Mouse (Mus musculus) thymus, postnatal 10 days (tissue): ENCODE measurements at regions not wholly inside any gene's neighbourhood (a gene's known extent, or its start where the extent isn't known, plus 50 kb on each side); places are given as distances from the start of the nearest gene placed in this dataset.
A peak's percentile ranks its signal among the peaks of the same experiment; 100 is the strongest.

Experiments
- DNase-seq, 2 experiments: peaks; one replicate each; pipeline ENCODE4 v3.0.0; 2021; ENCODE audit warnings: low spot score in 2 of 2

DNA sequence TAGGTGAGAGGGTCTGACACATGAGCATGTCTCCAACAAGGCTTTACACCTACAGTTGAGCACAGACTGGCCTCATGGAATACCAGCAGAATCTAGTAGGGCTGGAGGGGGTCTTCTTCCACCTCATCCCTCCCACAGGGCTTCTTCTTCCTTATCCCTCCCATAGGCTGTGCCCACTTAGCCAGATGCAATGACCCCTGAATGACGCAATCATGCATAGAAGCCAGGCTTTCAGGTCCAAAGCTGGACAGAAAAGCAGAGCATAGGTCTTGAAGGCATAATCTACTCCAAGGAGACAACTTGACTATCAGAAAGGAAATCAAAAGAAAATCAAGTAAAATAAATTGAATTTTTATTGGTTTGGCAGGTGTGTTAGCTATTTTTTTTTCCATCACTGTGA, 198.5 kb upstream of the Irx3 start:
- DNase-seq = no peak

DNA sequence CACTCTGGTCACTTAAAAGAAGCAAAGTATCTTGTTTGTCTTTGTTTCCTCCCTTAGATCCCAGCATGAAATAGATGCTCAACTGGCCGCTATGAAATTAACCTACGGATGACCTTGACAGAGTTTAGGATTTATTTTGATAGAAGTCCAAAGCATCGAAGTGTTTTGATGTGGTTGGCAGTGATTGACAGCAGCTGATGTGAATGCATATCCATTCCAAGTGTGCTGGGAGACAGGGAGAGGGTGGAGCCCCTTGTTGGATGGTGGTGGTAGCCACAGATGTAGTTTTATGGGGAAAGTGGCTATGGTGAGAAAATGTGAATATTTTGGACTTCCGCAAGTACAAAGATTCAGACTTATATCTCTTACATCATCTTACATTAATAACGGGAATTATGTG, 197.8 kb upstream of the Irx3 start:
- no peak for DNase-seq

DNA sequence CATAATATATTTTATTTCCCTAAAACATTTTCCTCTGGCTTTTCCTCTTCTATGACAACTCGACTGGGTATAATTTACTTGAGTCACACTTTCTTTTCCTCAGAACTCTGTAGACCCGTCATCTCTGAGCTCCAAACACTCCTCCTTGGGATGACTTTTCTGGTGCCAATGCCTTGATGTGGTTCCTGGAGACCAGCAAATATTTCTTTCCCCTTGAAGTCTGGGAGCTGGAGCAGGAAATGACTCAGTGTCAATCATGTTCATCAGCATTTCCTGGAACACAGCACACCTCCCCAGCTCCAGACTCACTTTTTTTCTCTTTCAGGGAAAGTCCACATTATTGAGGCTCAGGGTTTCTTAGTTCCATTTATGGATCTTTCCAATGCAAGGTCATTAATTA, 197.3 kb upstream of the Irx3 start:
- DNase-seq = no peak

DNA sequence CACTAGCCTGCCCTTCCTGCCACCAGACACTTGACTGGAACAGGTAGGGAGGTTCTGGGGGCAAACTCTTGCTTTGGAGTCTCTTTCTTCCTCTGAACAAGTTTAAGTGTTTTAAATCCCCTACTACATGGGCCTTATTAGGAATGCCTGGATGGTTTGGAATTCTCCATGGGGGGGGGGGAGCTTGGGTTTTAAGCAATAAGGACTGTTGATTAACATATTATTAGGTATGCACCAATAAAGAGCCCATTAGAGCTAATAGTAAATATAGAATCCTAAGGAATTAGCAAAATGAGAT, 196.0 kb upstream of the Irx3 start:
- no peak for DNase-seq

DNA sequence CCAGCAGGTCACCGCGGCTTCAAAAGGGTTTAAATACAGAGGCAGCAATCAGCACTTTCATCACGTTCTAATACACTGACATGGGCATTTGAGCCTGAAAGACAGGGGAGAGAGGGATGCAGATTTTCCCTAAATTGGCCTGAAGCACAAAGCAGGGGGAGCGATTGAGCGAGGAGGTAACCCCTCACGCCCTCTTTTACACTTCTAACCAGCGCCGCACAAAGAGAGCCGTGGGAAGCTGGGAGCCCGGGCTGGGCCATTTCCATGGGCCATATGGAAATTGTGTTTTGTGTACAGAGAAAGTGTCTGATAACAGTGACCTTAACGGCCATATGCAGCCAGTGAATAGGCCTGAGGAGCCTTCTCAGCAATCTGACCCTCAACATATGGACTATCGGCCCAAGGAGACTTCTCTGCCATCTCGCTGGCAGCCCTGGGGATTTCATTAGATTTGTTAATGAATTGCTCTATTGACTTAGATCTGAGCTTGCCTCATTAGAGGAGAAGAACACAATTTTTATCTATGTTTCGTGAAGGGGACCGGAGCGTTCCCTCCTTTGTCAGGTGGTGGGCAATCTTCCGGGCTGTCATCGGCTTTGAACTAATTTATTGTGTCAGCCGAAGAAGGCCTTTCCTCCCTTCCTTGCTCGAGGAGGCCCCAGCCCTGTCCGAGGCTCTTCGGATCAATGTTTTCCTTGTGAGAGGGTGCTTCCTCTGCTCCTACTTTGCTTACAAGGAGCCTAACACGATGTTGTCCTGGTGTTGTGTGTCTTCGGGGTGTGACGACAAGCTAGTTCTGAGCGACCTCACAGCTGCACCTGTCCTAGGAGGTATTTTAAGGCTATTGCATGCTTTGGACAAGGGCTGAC, 195.4 kb upstream of the Irx3 start:
- no peak for DNase-seq

DNA sequence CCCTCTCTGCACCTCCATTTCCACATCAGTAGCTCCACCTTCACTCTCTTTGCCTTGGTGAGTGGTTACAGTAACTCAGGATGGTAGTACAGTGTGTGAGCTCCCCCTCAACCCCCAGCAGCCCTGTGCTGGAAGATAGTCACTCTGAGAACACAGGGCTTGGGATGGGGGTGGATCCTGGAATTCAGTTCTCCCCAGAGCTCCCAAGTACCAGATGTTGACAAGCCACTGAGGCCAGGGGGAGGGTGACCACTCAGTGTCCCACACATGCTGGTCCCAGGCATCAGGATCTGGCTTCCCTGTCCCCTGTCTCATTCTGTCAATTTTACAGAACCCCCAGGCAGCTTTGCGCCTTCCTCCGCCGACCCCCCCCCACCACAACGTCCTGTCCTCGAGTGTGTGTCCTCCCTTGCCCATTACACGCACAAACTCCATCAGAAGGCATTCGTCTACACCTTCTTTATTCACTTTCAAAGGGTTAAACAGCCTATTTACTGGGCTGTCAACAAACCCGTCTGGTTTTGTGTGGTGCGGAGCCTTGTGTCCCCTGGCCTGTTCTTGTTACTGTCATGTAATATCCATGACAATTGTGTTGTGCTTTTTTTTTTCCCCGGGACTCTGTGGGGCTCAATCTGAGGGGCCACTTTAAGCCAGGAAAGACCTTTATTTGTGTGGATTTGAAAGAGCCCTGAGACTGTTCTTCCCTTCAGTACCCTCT, 194.6 kb upstream of the Irx3 start:
- DNase-seq = no peak

DNA sequence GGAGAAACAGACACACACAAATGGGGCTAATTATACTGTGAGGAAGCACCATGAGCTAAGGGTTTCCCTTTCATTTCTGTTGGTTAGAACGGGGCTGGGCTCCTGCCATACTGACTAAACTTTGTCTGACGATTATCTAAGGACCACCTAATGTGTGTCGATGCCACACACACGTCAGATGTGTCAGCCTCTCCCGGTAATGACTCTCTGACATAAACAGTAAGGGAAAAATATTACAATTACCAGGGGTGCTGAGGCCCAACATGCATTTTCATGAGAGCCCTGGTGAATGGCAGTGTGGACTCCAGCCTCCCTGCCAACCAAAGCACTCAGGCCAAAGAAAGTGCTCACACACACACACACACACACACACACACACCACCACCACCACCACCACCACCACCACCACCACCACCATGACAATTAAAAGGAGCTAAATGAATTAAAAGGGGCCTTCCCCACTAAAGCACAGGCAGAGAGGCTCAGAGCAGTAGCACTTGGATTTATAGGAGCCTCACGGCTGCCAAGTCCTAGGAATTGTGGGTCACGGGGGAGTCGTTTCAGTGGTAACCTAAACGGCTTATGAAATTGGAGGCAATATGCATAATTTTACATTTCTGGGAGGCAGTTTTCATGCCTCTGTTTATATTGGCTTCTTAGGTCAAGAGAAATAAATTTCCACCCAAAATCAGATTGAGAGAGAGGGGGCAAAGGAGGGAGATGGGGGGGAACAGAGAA, 193.7 kb upstream of the Irx3 start:
- DNase-seq = no peak

DNA sequence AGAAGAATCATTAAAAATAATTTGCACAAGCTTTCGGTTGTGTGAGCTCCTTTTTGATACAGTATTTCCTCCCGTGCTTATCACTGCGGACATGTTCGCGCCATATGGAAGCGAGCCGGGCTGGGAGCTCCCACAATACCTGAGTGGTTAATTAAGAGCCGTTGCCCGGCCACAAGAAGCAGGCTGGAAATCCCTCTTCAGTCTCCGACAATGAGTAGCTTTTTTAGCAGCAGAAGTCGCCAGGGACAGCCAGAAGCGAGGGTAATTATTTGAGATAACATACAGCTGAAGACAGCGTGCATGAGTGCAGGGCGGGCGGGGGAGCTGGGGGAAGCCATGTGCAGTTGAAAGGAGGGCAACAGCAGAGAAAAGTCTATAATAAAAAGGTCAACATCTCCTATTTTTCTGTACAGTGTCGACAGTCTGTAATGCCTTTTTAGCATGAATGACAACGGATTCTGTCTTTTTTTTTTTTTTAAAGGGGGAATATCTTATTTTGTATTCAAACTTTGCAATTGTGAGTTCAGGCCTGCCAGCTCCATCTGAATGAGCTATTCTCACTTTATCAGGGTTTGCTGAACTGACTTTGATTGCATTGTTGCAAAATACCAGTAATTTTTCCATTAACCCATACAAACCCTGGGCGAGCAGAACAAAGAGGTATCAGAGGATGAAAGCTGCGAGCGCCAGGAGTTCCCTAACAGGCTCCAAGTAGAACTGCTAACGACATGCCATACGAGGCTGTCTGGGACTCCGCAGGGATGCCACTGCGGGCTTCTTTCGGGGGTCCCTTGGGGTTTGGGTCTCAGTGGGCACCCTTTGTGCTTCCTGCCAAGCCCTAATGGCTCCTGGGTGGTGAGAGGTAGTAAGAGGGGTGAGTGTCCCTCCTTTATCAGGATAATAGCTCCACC, 189.9 kb upstream of the Irx3 start:
- no peak for DNase-seq

DNA sequence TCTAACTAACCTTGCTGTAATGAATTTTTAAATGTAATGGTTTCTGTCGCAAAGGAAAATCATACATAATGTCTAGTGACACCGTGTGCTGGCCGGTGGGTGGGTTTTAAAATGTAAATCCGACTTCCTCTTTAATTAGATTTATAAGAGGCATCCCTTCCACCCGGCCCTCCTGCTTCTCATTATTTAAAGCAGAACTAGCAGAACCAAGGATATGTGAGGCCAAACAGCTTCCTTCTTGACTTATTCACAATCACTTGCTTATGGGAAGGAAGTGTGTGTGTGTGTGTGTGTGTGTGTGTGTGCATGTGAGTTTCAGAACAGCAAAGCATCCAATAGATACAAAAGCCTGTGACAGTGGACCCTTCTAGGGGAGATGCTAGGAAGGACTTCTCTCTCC, 189.1 kb upstream of the Irx3 start:
- DNase-seq = no peak

DNA sequence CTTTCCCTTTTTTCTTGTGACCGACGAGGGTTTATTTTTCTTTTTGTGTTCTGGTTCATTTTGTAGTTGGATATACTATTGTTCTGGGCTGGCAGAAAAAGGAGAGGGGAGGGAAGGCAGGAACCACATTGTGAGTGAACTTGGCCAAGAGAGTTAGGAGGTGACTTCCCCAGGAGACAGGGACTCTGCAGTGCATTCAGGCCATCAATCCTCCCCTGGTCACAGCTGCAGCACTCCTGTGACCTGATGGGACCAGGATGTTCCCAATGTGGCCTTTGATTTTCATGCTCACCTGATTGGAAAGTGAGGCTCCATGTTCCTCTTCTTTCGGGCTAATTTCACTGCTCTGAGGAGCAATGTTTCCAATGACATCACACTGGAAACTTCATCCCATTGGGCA, 188.2 kb upstream of the Irx3 start:
- no peak for DNase-seq

DNA sequence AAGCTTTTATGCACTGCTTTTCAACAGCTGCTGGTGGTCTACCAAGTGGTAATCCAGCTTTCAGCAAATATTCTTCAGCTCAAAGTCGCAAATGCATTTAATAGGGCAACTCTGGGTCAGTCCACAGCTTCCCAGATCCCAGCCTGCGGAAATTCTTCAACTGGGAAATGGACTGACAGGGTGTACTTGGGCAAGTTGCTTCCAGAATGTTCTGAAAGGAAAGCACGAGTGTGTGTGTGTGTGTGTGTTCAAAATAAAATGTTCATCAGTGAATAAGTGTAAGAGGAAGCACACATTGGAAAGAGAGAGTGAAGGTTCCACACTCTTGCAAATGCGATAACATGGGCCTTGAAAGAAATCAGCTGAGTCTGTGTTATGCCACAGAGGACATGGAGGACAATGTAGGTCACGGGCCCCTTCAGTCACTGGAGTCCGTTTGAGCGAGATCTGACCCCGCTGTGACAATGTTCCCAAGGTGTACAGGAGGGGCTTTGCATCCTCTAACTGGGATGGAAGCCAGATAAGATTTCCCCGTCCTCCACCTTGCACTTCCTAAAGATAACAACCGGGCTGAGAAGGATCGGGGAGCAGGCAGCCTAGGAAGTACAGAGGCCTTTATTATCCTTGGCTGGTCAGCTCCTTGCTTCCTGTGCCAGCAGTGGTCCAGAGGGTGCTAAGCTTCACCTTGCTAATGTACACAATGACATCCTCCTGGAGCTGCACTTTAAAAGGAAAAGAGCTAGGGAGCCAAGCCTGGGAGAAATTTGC, 187.2 kb upstream of the Irx3 start:
- DNase-seq = no peak

DNA sequence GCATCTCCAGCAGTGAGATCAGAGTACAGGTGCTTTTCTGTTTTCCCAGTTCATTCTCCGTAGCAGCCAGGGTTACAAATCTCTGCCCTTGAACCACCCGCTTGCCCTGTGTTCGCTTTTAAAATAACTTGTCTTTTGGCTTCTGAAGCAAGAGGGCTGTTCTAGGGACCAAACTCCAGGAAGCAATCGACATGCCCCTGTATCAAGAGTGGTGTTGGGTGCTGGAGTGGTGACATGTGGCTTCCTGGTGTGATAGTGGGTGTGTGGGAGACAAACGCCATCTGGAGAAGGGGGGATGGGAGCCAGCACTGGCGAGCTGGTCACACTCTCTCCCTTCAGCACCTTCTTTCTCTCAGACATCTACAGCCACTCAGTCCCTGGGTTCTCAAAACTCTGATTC, 186.0 kb upstream of the Irx3 start:
- DNase-seq = no peak

DNA sequence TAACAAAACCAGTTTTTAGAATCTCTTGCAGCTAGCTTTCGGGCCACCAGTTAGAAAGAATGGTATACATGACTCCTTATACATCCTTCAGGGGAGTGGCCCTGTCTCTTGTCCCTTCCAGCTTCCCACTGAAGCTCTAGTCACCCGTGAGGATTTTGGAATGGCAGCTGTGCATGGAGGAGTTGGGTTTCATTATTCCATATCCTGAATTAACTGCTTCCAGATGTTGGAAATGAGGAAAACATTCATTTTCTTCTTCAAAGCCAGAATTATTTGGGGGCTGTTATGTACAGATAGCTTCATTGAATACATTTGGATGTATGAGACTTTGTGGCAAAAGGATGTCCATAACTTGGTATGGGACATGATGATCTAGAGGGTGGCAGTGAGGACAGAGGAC, 181.3 kb upstream of the Irx3 start:
- DNase-seq = no peak

DNA sequence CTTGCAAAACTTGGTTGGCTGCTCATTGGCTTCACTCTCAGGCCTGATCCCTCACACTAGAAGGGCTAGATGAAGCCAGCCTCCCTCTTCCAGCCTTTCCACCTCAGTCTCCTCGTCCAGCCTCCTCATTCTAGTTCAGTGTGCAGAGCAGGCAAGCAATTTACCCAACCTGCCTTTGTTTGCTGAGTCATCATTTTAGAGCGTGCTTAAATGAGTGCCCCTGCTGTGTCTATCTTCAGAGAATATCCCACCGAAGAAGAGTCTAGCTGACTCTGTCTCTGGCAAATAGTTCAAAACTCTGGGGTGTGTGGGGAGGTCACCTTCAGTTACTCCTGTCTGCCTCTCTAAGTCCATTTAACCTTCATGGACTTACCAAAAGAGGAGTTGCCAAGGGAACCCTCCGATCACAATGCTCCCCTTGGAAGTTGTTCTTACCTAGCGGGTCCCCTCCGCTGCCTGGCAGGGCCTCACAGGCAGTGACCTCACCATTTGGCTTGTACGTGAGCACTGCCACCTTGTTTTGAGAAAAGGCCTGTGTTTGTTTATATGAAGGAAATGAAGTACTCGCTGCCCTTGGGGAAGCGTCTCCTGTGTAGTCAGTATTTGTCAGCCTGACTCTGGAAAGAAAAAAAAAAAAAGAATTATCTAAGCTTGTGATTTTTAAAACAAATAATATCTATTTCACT, 175.2 kb upstream of the Irx3 start:
- no peak for DNase-seq

DNA sequence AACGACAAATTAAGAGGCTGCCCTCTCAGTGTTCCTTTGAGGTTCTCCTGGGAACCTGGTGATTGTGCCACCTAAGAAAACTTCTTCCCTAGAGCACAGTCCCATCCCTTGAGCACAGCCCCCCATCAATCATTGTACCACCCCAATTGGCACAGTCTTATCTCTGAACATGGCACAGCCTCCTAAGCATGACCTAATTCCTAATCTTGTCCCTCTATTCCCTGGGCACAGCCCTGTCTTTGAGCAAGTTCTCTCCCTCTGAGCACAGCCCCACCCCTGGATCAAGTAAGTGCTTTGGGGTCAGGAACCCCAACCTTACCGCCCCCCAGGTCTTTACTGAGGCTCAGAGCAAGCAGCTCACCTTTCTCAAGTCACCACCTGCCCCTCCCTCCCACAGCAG, 173.6 kb upstream of the Irx3 start:
- no peak for DNase-seq

DNA sequence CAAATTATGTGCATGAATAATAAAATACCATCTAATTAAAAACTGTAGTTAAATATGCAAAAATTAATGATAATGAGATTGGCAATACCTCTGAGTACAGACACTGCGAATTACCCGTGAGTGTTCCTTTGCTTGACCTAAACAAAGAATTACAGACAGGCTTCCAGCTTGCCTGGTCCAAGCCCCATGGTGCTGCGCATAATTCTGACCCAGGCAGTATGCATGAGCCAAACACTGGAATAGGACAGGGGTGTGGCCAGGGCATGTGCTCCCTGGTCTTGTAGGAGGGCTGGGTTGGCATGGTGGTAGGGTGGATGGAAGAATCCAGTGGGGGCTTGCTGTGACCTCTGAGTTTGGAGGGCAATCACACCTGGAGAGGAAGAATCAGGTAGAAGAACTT, 172.8 kb upstream of the Irx3 start:
- no peak for DNase-seq

DNA sequence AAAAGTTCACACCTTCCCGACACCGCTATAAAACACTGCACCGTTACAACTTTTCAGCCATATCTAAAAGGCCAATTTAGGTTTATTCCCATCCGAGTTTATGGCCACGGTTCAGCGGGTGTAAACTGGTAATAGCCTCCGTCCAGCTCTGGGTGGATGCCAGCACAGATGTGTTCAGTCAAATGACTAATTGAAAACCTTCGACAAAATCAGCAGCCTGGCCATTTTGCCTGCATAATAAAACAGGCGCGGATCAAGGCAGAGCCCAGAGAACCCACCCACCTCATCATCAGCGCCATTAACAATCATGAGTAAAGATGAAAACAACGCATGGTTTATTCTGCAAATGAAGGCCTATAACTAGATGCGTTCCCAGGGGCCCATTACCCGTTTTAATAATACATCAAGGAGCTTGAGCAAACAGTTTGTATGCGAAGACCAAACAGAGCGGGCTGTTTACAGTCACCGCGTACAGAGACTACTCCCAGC, 172.1 kb upstream of the Irx3 start:
- no peak for DNase-seq

DNA sequence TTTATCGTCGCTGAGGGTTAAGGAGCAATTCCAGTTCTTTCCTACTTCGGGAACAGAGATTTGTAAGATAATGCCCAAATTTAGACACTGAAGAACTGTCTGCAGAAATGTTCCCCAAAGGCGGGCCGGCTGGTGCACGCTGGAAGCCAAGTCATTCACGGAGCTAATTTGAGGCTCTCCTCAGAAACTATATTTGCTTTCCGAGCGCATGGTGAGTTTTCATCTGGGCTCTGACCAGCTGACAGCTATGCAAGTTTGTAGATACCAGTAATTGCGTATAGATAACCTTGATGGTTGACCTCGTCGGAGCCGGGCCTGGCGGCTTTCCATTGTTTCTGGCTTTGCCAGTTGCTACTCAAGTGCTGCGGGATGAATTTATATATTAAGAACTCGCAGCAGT, 165.5 kb upstream of the Irx3 start:
- DNase-seq = no peak

DNA sequence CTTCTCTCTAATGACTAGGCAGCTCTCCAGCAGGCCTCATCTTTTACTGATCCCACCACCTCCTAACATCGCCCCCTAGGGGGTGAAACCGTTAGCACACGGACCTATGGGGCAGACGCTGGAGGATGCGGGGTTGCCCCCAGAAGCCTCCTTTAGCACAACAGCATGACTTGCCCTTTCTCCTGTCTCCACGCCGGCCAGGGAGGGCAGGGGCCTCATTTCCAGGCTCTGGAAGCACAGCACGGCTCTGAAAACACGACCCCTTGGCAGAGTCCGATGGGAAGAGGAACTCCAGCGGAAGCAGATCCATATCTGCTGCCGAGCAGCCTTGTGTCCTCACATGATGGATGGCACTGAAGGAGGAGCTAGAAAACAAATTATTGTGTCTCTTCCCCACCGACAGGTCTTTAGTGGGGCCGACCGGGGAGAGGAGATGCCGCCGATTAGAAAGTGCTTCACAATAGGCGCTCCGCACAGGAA, 165.1 kb upstream of the Irx3 start:
- DNase-seq = peak in 1 of 2 experiments; percentile 13

DNA sequence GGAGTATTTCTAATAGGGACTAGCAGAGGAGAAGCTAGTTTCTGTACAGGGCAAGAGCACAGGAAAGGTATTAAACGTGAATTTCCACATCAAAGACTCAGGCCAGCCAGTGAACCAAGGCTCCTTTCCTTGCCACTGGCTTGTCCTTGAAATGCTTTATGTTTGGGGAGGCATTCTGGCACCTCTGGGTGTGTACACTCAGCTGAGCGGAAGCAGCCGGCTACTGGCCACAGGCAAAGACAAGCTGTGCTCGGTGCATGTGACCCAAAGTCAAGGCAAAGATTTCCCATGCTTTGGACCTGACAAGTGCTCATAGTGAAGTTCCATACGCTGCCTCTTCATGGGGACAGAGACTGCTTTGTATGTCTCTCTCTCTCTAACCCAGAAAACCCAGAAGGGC, 159.8 kb upstream of the Irx3 start:
- no peak for DNase-seq
